Mouse (Mus musculus) cerebellum, postnatal 4 days (tissue): ENCODE data around the gene Kng1.

Experiments
- DNase-seq, 2 experiments: peaks; one replicate each; pipeline ENCODE4 v3.0.0; 2022; ENCODE audit warnings: low spot score in 2 of 2, mixed read lengths in 1 of 2

Gene Kng1

DNA sequence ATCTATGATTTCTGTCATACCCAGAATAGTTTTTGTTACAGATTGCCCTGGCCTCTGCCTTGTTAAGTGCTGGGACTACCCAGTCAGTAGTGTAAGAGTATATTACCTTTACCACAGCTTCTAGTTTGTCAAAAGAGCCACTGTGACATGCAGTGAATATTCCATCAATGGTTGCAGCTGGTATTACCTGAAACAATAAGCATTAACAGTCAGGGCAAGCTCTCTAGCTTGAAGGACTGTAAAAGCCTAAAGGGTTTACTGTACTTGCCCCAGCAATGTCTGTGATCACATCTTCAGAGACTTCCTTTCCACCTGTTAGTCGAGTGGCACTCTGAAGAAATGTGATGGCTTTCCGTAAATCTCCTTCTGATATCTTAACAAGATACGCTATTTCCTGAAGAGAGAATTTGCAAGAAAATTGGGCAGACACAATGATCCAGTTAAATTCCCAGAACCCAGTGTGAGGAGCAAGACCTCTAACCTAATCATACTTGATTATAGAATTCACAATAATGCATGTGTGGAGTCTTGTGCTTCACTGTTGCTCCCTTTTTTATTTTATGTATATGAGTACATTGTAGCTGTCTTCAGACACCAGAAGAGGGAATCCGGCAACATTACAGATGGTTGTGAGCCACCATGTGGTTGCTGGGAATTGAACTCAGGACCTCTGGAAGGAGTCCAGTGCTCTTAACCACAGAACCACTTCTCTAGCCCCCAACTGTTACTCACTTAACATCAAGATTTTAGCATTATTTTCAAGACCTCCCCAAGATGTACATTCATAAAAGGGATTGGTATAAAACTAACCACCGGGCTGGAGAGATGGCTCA, 56.9 kb downstream of the Kng1 start:
- DNase-seq: no peak

DNA sequence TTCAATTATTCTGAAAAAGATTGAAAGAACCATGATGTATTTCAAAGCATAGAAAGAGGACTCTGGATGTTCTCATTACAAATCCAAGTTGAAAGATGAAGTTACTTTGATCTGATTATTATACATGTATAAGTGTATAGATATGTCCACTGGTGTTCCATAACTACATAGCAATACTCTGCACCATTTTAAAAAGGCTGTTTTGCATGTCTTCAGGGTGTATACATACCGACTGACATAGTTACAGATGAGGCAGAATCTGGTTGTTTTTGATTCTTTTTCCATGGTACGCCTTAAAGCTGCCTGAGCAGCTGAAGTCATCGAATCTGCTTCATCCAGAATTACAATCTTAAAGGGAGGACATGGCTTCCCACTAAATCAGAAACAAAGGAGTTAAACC, 57.8 kb downstream of the Kng1 start:
- no peak for DNase-seq

DNA sequence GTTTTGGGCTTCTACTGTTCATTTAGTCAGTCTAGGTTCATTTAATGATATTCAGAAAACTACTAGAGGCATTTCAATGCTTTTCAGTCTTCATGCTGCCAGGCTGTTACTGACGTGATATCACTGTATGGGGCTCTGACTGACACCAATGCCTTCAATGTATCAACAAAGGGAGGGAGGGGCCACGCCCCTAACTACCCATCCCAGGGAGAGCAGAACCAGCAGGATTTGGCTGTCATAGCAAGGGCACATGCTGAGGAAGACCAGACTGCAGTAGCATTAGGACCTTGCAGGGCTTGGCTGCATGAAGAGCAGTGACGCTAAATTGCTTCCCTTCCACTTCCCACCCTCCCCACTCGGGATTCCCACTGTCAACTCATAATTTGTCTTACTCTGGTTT, 59.5 kb downstream of the Kng1 start:
- no peak for DNase-seq

DNA sequence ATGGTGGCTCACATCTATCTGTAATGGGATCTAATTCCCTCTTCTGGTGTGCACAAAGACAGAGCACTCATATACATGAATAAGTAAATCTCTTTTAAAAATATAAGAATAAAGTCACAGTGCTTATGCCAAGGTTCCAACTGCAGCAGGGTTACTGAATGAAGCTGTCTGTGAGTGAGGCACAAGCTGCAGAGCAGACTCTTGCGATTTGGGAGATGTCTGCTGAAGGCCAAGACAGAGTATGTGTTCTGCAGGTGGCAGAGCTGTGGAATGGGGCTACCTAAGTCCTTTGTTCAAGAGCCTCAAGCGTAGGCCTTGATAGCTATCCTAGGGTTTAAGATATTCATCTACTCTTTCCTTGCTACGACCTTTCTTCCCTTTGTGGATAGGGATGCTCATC, 64.8 kb downstream of the Kng1 start:
- no peak for DNase-seq

DNA sequence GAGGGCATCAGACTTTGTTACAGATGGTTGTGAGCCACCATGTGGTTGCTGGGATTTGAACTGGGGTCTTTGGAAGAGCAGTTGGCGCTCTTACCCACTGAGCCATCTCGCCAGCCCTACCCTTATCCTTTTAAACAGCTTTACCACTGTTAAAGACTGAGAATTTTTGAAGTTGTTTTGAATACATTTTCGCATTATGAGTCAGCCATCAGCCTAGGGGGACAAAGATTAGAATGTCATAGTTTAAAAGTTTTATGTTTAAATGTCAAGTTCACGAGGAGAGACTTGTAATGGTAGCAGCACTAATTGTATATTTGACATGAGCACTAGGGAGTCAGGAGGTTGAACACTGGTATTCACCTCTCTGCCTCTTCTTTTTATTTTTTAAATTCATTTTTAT, 65.4 kb downstream of the Kng1 start:
- DNase-seq: no peak

DNA sequence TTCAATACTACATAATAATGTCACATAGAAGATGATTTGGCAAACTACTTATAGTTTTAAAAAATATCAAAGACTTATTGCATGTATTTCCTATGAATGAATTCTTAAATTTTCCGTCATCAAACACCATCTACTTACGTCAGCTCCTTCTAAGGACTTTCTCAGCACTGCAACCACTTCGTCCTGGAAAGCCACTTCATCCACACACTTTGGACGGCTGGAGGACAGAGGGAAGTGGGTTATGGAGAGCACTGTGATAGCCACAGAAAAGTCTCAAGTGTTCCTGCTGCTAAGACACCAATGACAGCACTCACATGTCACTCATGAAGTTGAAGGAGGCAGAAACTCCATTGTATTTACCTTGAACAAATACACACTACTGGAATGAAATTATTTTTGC, 66.7 kb downstream of the Kng1 start:
- DNase-seq: no peak

DNA sequence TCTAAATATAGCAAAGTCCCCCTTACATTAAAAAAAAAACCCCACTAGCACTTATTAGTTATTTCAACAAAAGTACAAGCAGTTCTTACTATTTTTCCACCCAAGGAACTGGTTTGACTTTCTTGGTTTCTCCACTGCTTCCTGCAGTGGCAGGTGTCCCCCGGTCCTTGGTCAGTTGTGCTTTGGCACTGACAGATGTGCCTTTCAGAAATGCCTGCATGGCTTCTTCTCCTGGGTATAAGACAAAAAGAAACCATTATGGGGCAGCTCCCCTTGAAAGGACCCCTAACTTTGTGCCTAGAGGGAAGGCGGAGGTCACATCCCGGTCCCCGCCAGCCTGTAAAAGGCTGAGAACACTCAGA, 69.6 kb downstream of the Kng1 start:
- no peak for DNase-seq

DNA sequence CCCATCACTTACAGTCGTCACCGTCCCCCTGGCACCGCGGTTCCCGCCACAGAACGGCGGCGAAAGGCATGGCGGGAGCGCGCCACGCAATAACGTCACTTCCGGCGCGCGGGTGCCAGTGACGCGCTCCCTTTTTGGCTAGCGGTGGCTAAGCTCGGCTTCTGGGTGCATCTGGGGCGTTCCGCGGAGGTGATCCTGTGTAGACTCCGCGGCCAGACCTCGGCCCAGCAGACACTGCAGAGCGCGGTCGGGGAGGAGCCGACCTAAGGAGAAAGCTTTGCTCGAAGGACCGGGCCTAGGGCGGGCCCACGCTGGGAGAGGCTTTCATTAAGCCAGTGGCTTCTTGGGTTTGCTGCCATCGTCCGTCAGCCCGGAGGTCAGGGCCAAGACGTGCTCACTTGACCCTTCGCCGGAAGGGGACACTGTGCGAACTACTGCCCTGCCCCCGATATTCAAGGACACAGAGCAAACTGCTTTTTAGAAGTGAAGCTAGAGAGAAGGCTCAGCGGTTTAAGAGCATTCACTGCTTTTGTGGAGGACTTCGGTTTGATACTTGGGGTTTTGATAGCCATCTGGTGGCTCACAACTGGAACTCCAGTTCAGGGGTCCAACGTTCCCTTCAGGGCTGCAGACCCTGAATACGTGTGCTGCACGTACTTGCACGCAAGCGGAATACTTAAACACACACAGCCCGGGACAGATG, 70.2 kb downstream of the Kng1 start, which contains the start of gene Rfc4:
TSS of gene Rfc4 (minus strand) at position 65 of the 703 bp plus-strand sequence.
- peak; percentile 89 to 93 for DNase-seq

DNA sequence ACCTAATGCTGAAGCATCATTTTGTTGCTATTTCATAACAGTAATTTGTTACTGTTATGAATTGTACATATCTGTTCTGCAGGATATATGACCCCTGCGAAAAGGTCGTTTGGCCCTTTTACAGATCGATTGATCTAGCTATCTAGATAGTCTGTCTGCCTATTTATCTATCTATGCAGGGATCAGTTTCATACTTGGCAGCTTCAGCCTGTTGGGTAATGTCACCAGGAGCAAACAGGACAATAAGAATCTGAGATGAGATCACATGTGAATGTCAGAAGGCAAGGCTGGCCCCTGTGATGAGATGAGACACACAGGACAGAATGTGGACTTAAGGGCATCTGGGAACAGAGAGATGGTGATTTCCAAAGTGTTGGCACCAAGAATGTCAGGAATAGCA, 72.6 kb downstream of the Kng1 start:
- no peak for DNase-seq
